Comparison of ENCODE assay signal across 8 mouse cellular contexts in the genomic region with DNA sequence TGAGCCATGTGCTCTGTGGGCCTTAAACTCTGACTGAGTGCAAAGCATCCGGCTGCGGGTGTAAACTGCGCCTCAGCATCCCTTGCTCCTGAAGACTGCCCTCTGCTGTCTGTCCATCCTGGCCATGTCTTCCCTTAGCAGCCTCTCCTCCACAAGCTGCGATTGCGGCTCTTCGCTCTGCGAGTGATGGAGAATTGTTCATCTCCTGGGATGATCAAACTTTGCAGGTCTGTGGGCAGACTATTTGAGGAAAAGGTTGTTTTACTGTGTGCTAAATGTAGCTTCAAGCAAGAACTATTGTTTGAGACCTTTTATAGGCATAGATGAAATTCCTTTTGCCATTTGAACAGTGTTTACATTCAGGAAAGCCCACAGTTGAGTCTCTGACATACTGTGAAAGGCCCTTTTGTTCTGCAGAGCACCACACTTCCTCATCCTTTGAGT.
DNase-seq lines count a peak whose midpoint lies in the region; ATAC-seq and TF ChIP-seq lines count a peak whose summit lies in the region.

No protein-coding gene starts in this region.

- DNase-seq in gastrocnemius, adult 2 months, result no peak
- DNase-seq in gastrocnemius, postnatal 10 days, result no peak
- DNase-seq in NIH3T3 (ENCODE audit: low read depth), result peak; percentile 40
- DNase-seq in hindbrain, embryonic 10.5 days (ENCODE audit: low spot score), result peak; percentile 47
- peak; percentile 72 for DNase-seq in lung, postnatal 10 days
- DNase-seq in gastrocnemius, postnatal 25 days, result no peak

- peaks cover 9% of the 10 kb centered on the region; the same call in 1 of the 2 replicates for H3K27me3 ChIP-seq in hindbrain, embryonic 10.5 days (ENCODE audit: insufficient read depth, poor library complexity, severe bottlenecking)
- H3K27me3 ChIP-seq in stomach, embryonic 16.5 days (ENCODE audit: control insufficient read depth, insufficient read depth, low read length), result no peaks in the 10 kb centered on the region

- peak; percentile 53 for TF ChIP-seq CTCF in gastrocnemius, adult 2 months (IDR thresholded peaks at IDR 0.05)

- ATAC-seq in stomach, embryonic 16.5 days (ENCODE audit: insufficient read depth, low FRiP score), result peak; percentile 62; the same call in 1 of the 2 replicates
- ATAC-seq in megakaryocyte-erythroid progenitor cell, adult 5-6 weeks (replicated peaks; ENCODE audit: low FRiP score, low TSS enrichment, poor library complexity, severe bottlenecking), result no peak

- H3K9ac ChIP-seq in stomach, embryonic 16.5 days (ENCODE audit: low read length), result no peak overlapping the region

- intact Hi-C loops in gastrocnemius, adult 2 months (cut with DNase I), result no loop called here

- no peaks in the 10 kb centered on the region for H3K36me3 ChIP-seq in hindbrain, embryonic 10.5 days
- no peaks in the 10 kb centered on the region for H3K36me3 ChIP-seq in stomach, embryonic 16.5 days (ENCODE audit: control insufficient read depth, insufficient read depth, low read length)

- H3K4me2 ChIP-seq in stomach, embryonic 16.5 days (ENCODE audit: low read depth, low read length), result no peak overlapping the region

- 12% methylated on average over 7 of the region's 7 CpGs for WGBS in hindbrain, embryonic 10.5 days
- 16% methylated on average over 7 of the region's 7 CpGs for WGBS in stomach, embryonic 16.5 days

- no peak overlapping the region for H3K4me3 ChIP-seq in gastrocnemius, adult 2 months
- no peak overlapping the region for H3K4me3 ChIP-seq in hindbrain, embryonic 10.5 days
- no peak overlapping the region for H3K4me3 ChIP-seq in stomach, embryonic 16.5 days (replicated peaks; ENCODE audit: low read length)

- H3K4me1 ChIP-seq in hindbrain, embryonic 10.5 days (replicated peaks), result peaks cover 13% of the 10 kb centered on the region
- peaks cover 4% of the 10 kb centered on the region; the same call in 1 of the 2 replicates for H3K4me1 ChIP-seq in stomach, embryonic 16.5 days (ENCODE audit: control insufficient read depth, insufficient read depth, low read length)

- H3K27ac ChIP-seq in gastrocnemius, adult 2 months, result peak overlapping the region; percentile 8; the same call in 1 of the 2 replicates
- peak overlapping the region; percentile 43; the same call in 1 of the 2 replicates for H3K27ac ChIP-seq in hindbrain, embryonic 10.5 days
- H3K27ac ChIP-seq in stomach, embryonic 16.5 days (ENCODE audit: low read length), result peak overlapping the region; percentile 46

- H3K9me3 ChIP-seq in hindbrain, embryonic 10.5 days, result no peaks in the 10 kb centered on the region
- H3K9me3 ChIP-seq in stomach, embryonic 16.5 days (replicated peaks; ENCODE audit: control insufficient read depth, low read length), result 0 out of 2 replicates have a peak, but pooled peaks cover 3% of the 10 kb centered on the region

Comparison
In these comparisons a context has a peak if more than half of its experiments do, and no peak if none do; other contexts are left out.
1. DNase-seq: peak in NIH3T3 (single experiment), hindbrain, embryonic 10.5 days (single experiment) and lung, postnatal 10 days (single experiment); none in gastrocnemius, adult 2 months (single experiment), gastrocnemius, postnatal 10 days (single experiment) and gastrocnemius, postnatal 25 days (single experiment).
2. Peak in every context shown above with its lines, with median percentiles within 50 percentile points of each other: H3K27ac ChIP-seq.